Comparison of ENCODE assay signal across 15 mouse cellular contexts in the genomic region with DNA sequence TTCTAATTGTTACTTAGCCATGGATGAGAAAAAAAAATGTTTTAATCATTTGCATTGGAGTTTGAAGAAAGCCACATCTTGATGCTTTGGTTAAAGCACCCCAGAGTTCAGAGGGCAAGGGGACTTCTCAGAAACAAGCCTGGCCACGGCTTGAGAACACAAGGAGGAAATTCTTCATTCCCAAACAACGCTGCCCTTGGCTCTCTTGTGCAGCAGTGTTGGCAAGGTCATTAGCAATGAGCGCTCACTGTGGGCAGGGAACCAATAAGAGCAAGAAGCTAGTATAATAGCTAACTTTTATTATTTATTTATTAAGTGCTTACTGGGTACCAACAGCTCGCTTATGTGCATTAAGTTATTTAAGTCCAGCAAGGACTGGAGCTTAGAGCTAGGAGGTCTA.
DNase-seq lines count a peak whose midpoint lies in the region; ATAC-seq and TF ChIP-seq lines count a peak whose summit lies in the region.
"Had no signal": no experiment of that assay in that cellular context is flagged by ENCODE, and none has a peak within 500 bp of the region (broad histone marks: within the 10 kb centered on the region; RNA-seq: fewer than 3 reads in every experiment).

No protein-coding gene starts in this region.

- no peak overlapping the region for H3K9ac ChIP-seq in embryonic facial prominence, embryonic 12.5 days
- no peak overlapping the region for H3K9ac ChIP-seq in intestine, embryonic 15.5 days
- H3K9ac ChIP-seq: forebrain, embryonic 15.5 days; heart, embryonic 13.5 days; hindbrain, embryonic 12.5 days; liver, embryonic 15.5 days; midbrain, embryonic 15.5 days had no signal

- no peak overlapping the region for H3K4me3 ChIP-seq in kidney, adult 2 months (ENCODE audit: insufficient read depth, low read depth, low read length)
- no peak overlapping the region for H3K4me3 ChIP-seq in embryonic facial prominence, embryonic 12.5 days
- H3K4me3 ChIP-seq in intestine, embryonic 15.5 days (replicated peaks) = no peak overlapping the region
- H3K4me3 ChIP-seq: forebrain, embryonic 15.5 days; heart, embryonic 13.5 days; hindbrain, embryonic 12.5 days; liver, embryonic 15.5 days; midbrain, embryonic 15.5 days had no signal

- no peak for TF ChIP-seq POLR2A in kidney, adult 2 months (IDR thresholded peaks at IDR 0.05; ENCODE audit: low read depth, low read length)

- H3K36me3 ChIP-seq in kidney, adult 2 months (ENCODE audit: control insufficient read depth, insufficient read depth, low read length) = no peaks in the 10 kb centered on the region
- no peaks in the 10 kb centered on the region for H3K36me3 ChIP-seq in embryonic facial prominence, embryonic 12.5 days
- H3K36me3 ChIP-seq in intestine, embryonic 15.5 days = no peaks in the 10 kb centered on the region
- H3K36me3 ChIP-seq: forebrain, embryonic 15.5 days; heart, embryonic 13.5 days; hindbrain, embryonic 12.5 days; liver, embryonic 15.5 days; midbrain, embryonic 15.5 days had no signal

- peak; percentile 23 for DNase-seq in adrenal gland, adult 8-10 months
- no peak for DNase-seq in adrenal gland, postnatal 4 days (ENCODE audit: low spot score in 2 of 2)
- DNase-seq in kidney, adult 2 months = peak; percentile 33
- no peak for DNase-seq in kidney, adult 11 months
- peak; percentile 14 to 35 for DNase-seq in lung, postnatal 4 days
- DNase-seq: cerebellum, adult 2 months; kidney, postnatal 10 days had no signal

- no peaks in the 10 kb centered on the region for H3K27me3 ChIP-seq in kidney, adult 2 months (replicated peaks; ENCODE audit: control insufficient read depth, insufficient read depth, low read length)
- no peaks in the 10 kb centered on the region for H3K27me3 ChIP-seq in embryonic facial prominence, embryonic 12.5 days
- H3K27me3 ChIP-seq in intestine, embryonic 15.5 days (replicated peaks) = no peaks in the 10 kb centered on the region
- H3K27me3 ChIP-seq: forebrain, embryonic 15.5 days; hindbrain, embryonic 12.5 days; liver, embryonic 15.5 days; midbrain, embryonic 15.5 days had no signal

- no peak overlapping the region for H3K27ac ChIP-seq in kidney, adult 2 months (ENCODE audit: insufficient read depth, low read depth, low read length)
- peak overlapping the region; percentile 91 for H3K27ac ChIP-seq in embryonic facial prominence, embryonic 12.5 days
- no peak overlapping the region for H3K27ac ChIP-seq in intestine, embryonic 15.5 days
- H3K27ac ChIP-seq: forebrain, embryonic 15.5 days; heart, embryonic 13.5 days; liver, embryonic 15.5 days; midbrain, embryonic 15.5 days had no signal

- H3K9me3 ChIP-seq in embryonic facial prominence, embryonic 12.5 days = no peaks in the 10 kb centered on the region
- H3K9me3 ChIP-seq in intestine, embryonic 15.5 days = no peaks in the 10 kb centered on the region
- H3K9me3 ChIP-seq: forebrain, embryonic 15.5 days; heart, embryonic 13.5 days; hindbrain, embryonic 12.5 days; liver, embryonic 15.5 days; midbrain, embryonic 15.5 days had no signal

- no peak for ATAC-seq in embryonic facial prominence, embryonic 12.5 days (ENCODE audit: insufficient number of reproducible peaks, insufficient read depth, low FRiP score, low TSS enrichment)
- ATAC-seq in intestine, embryonic 15.5 days = no peak
- no peak for ATAC-seq in megakaryocyte-erythroid progenitor cell, adult 5-6 weeks (replicated peaks; ENCODE audit: low FRiP score, low TSS enrichment, poor library complexity, severe bottlenecking)
- ATAC-seq: forebrain, embryonic 15.5 days; midbrain, embryonic 15.5 days had no signal

- H3K4me1 ChIP-seq in kidney, adult 2 months (ENCODE audit: control insufficient read depth, insufficient read depth, low read length) = peaks cover 7% of the 10 kb centered on the region; the same call in 1 of the 2 replicates
- peaks cover 33% of the 10 kb centered on the region; the same call in 1 of the 2 replicates for H3K4me1 ChIP-seq in embryonic facial prominence, embryonic 12.5 days
- H3K4me1 ChIP-seq in intestine, embryonic 15.5 days (replicated peaks) = no peaks in the 10 kb centered on the region
- H3K4me1 ChIP-seq: forebrain, embryonic 15.5 days; hindbrain, embryonic 12.5 days; liver, embryonic 15.5 days had no signal

- 32% methylated on average over 4 of the region's 4 CpGs for WGBS in kidney, adult 2 months
- WGBS in embryonic facial prominence, embryonic 12.5 days = 64% methylated on average over 4 of the region's 4 CpGs
- WGBS in intestine, embryonic 15.5 days = 66% methylated on average over 4 of the region's 4 CpGs

- no peak for TF ChIP-seq CTCF in kidney, adult 2 months (conservative IDR thresholded peaks at IDR 0.05; ENCODE audit: insufficient read depth, insufficient read length, low read depth, low read length)

- H3K4me2 ChIP-seq in embryonic facial prominence, embryonic 12.5 days (replicated peaks) = no peak overlapping the region; the same call in 1 of the 2 replicates
- no peak overlapping the region for H3K4me2 ChIP-seq in intestine, embryonic 15.5 days (replicated peaks)
- H3K4me2 ChIP-seq: forebrain, embryonic 15.5 days; heart, embryonic 13.5 days; hindbrain, embryonic 12.5 days; liver, embryonic 15.5 days; midbrain, embryonic 15.5 days had no signal

Comparison
In these comparisons a context has a peak if more than half of its experiments do, and no peak if none do; other contexts are left out.
1. DNase-seq: peak in adrenal gland, adult 8-10 months (single experiment), kidney, adult 2 months (single experiment) and lung, postnatal 4 days (2 of 2); none in adrenal gland, postnatal 4 days (0 of 2) and kidney, adult 11 months (single experiment).